Mouse (Mus musculus): ENCODE data around the gene Echdc3. TPM values are rescaled to one million over a fixed set of nuclear protein-coding genes. Genes with fewer than 3 reads are reported as not detected.
A peak's percentile ranks its signal among the peaks of the same experiment; 100 is the strongest.

Echdc3 gene
- polyA plus RNA-seq, 1 experiment from 2014 or later = 2.5 TPM

DNA sequence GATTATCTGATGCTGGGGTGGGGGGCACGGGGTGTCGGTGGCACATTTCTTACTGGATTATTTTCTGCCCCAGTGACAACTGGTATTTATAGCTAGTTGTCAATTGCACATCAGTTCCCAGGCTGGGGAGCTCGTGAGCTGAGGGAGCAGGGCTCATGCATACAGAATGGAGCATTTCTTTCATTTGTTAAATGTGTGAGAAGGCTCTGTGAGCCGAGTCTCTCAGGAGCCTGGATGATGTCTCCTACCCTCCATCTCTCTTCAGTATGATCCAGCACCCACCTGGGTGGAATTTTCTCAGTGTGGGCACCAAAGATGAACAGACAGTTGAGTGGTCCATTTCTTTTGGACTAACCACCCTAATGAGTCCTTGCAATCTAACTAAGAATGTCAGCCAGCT, 25.9 kb downstream of the Echdc3 start:
- DNase-seq (ENCODE audit: low spot score) = no peak
- Histone ChIP-seq H3K27me3 (ENCODE audit: low read depth, poor library complexity, severe bottlenecking) (0 out of 2 replicates have a peak, but pooled peaks cover 4% of the 10 kb centered on the region), H3K4me1 (0 out of 2 replicates have a peak, but pooled peaks cover 3% of the 10 kb centered on the region), H3K36me3 (no peaks in the 10 kb centered on the region), H3K27ac (replicated peaks) (no peak overlapping the region), H3K9me3 (replicated peaks) (peaks cover 7% of the 10 kb centered on the region; the same call in 1 of the 2 replicates), H3K4me3 (no peak overlapping the region)
- WGBS = 64% methylated on average over 4 of the region's 4 CpGs

DNA sequence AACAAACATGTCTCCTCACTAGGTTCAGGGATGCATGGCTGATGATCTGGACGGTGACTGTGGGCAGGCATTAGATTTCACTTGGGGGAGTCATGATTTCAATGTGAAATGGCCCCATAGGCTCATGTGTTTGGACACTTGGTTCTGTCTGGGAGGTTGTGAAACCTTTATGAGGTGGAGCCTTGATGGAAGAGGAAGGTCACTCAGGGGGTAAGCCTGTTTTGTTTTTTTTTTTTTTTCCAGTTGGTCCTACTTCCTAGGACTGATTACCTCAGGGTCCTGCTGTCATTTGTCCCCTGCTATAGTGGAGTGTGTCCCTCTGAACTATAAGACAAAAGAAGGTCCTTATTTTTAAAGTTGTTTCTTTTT, 33.1 kb downstream of the Echdc3 start:
- 90% methylated on average over 1 of the region's 1 CpGs for WGBS
- Histone ChIP-seq H3K9me3 (replicated peaks) (peaks cover 4% of the 10 kb centered on the region; the same call in 1 of the 2 replicates), H3K27ac (replicated peaks) (no peak overlapping the region), H3K27me3 (ENCODE audit: low read depth, poor library complexity, severe bottlenecking) (no peaks in the 10 kb centered on the region), H3K36me3 (no peaks in the 10 kb centered on the region), H3K4me3 (no peak overlapping the region), H3K4me1 (no peaks in the 10 kb centered on the region)
- no peak for DNase-seq (ENCODE audit: low spot score)

DNA sequence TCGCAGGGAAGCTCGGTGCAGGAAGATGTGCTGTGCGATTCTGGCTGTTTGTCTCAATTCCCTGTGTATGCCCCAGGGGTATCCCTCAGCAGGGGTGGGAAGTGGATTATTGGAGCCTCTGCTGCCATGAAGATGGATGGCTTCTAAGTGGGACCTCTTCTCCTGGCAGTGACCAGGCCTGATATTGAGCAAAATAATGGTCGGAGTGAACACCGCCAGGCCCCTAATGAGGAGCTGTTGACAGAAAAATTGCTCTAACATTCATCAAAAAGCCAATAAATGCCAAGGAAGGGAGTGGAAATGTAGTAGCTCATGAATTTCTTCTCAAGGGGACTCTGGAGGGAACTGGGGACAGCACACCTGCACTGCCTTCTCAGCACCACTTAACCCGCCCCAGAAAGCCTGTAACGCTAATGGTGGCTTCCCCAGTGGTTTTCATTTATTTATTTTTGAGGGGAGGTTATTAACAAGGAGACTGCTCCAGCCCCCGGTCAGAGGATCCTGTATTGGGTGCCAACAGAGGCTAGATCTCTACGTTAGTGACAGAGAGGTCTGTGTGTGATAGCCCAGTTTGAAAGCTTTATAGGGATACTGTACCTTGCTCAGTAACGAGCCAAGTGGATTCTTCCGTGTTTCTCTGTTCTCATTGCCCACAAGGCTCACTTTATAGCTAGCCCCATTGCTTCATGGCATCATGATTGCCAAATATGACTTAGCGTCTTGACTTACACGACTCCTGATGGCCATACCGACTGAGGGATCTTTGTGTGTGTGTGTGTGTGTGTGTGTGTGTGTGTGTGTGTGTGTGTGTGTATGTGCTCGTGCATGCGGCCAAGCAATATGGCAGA, 33.7 kb downstream of the Echdc3 start:
- H3K27ac ChIP-seq (replicated peaks) = no peak overlapping the region
- no peaks in the 10 kb centered on the region for H3K9me3 ChIP-seq (replicated peaks)
- WGBS = 95% methylated on average over 16 of the region's 16 CpGs
- no peaks in the 10 kb centered on the region for H3K27me3 ChIP-seq (ENCODE audit: low read depth, poor library complexity, severe bottlenecking)
- no peak for DNase-seq (ENCODE audit: low spot score)
- H3K36me3 ChIP-seq = no peaks in the 10 kb centered on the region
- no peak overlapping the region for H3K4me3 ChIP-seq
- no peaks in the 10 kb centered on the region for H3K4me1 ChIP-seq

DNA sequence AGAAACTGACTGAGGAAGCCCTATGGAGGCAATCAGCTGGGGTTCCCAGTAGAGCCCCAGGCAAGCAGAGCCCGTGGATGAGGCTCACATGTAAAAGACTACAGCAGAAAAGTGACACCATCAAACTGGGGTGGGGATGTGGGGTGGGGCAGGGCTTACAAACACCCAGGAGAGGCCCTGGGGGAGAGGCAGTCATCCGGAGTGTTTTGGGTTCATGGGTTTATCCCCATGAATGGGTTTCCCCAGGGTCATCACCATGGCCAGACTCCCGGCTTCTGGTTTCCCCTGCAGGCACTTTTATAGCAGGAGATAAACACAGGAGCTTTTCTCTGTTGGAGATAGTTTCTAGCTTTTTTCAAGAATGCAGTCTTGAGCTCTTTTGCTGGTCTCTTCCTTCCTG, 39.8 kb downstream of the Echdc3 start:
- no peaks in the 10 kb centered on the region for H3K36me3 ChIP-seq
- H3K4me3 ChIP-seq = no peak overlapping the region
- no peak overlapping the region for H3K27ac ChIP-seq (replicated peaks)
- WGBS = 53% methylated on average over 3 of the region's 3 CpGs
- no peak for DNase-seq (ENCODE audit: low spot score)
- no peaks in the 10 kb centered on the region for H3K9me3 ChIP-seq (replicated peaks)
- H3K27me3 ChIP-seq (ENCODE audit: low read depth, poor library complexity, severe bottlenecking) = no peaks in the 10 kb centered on the region
- H3K4me1 ChIP-seq = no peaks in the 10 kb centered on the region

DNA sequence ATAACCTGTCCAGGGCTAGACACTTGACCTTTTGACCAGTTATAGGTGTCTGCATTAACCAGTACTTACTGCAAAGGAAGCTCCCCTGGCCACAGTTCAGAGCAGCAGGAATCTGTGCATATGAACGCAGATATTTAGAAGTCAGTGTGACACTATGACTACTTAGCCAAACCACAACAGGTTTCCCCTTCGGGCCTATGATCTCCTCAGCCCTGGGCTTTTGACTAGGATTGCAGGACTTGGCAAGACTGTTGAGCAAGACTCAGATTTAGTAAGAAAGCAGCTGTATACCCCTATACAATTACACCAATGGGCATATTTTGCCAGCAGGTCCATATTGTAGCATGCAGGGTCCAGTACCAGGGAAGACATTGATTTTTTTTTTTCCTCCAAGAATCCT, 44.3 kb downstream of the Echdc3 start:
- no peak for DNase-seq (ENCODE audit: low spot score)
- H3K27me3 ChIP-seq (ENCODE audit: low read depth, poor library complexity, severe bottlenecking) = no peaks in the 10 kb centered on the region

DNA sequence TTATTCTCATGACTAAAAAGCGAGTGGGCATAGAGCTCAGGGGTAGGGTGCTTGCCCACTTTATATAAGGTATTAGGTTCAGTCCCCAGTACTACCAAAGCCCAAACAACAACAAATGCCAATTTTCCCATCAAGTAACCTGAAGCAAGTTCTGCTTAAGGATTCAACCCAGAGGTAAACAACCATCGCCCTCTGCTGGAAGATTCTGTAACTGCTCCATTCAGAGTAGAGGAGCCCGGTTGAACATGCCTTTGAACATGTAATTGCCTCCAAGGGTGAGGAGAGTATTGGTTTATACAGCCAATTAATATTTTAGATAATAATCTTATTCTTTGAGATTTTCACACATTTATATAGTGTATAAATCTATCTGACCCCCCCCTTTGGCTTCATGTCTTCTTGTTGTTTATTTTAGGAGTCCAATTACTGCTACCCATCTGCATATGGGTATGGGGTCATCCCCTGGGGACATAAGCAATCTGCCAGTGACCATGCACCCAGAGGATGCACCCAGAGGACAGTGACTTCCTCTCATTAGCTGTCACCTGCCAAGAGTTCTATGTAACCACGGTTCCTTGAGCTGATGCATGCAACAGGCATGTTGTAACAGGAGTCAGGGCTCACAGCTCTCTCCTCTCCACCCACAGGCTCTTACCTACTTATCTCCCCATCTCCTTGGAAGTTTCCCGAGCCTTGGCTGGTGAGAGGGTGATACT, 44.8 kb downstream of the Echdc3 start:
- 32% methylated on average over 5 of the region's 5 CpGs for WGBS
- H3K27ac ChIP-seq (replicated peaks) = no peak overlapping the region

More for the DNA sequence above, 44.3 kb downstream of the Echdc3 start:
- Histone ChIP-seq H3K4me3 (no peak overlapping the region), H3K27ac (replicated peaks) (no peak overlapping the region), H3K36me3 (no peaks in the 10 kb centered on the region), H3K4me1 (no peaks in the 10 kb centered on the region), H3K9me3 (replicated peaks) (no peaks in the 10 kb centered on the region)
- 92% methylated on average over 2 of the region's 2 CpGs for WGBS

DNA sequence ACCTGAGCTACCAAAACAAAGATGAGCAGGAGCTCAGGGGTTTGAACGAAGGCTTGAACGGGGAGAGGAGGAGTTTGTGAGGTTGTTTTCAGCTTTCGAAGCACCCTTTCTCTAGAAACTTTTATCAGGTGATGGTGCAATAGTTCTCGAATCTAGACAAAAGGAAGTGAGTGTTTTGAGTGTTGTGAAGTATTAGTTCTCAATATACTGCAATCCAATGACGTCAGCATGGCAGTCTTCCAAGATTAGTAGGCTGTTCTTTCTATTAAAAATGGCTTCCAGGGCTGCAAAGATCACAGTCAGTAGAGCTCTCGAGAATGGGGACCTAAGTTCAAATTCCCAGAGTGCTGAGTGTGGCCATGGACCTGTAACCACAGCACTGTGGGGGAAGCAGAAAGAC, 47.1 kb downstream of the Echdc3 start:
- Histone ChIP-seq H3K27me3 (ENCODE audit: low read depth, poor library complexity, severe bottlenecking) (no peaks in the 10 kb centered on the region), H3K4me1 (peaks cover 4% of the 10 kb centered on the region; the same call in 1 of the 2 replicates), H3K36me3 (no peaks in the 10 kb centered on the region), H3K4me3 (no peak overlapping the region), H3K9me3 (replicated peaks) (no peaks in the 10 kb centered on the region), H3K27ac (replicated peaks) (no peak overlapping the region)
- no peak for DNase-seq (ENCODE audit: low spot score)
- 86% methylated on average over 6 of the region's 6 CpGs for WGBS

More for the DNA sequence above, 44.8 kb downstream of the Echdc3 start:
- Histone ChIP-seq H3K27me3 (ENCODE audit: low read depth, poor library complexity, severe bottlenecking) (no peaks in the 10 kb centered on the region), H3K4me3 (no peak overlapping the region), H3K9me3 (replicated peaks) (no peaks in the 10 kb centered on the region), H3K36me3 (no peaks in the 10 kb centered on the region), H3K4me1 (no peaks in the 10 kb centered on the region)
- DNase-seq (ENCODE audit: low spot score) = peak; percentile 62

DNA sequence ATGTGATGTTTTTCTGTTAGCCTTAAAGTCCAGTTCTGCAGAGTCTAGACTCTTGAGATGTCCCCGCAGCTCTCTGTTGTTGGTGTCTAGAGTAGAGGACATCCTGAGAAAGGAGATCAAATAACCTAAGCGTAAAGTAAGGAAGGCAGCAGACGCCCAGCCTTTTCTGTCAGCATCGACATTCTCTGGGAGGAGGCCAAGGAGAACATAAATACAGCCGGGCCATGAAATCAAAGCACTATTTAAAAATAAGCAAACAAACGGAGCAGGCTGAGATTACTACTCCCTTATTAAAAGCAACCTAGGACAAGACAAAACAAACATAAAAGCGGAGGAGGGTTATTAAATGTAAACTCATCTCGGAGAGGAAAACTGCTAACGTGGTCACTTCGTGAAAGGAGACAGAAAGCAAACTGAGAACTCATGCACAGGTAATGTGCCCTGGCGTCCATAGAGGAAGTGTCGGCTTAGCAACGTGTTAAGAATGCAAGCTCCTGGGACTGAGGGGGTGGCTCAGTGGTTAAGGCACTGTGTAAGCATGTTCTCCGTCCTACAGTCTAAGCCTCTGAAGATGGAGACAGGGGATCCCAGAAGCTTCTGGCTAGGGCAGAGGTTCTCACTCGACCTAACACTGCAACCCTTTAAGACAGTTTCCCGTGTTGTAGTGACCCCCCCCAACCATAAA, 48.1 kb downstream of the Echdc3 start:
- Histone ChIP-seq H3K4me1 (peaks cover 7% of the 10 kb centered on the region; the same call in 1 of the 2 replicates), H3K27ac (replicated peaks) (no peak overlapping the region), H3K9me3 (replicated peaks) (no peaks in the 10 kb centered on the region), H3K4me3 (no peak overlapping the region), H3K36me3 (no peaks in the 10 kb centered on the region), H3K27me3 (ENCODE audit: low read depth, poor library complexity, severe bottlenecking) (no peaks in the 10 kb centered on the region)
- DNase-seq (ENCODE audit: low spot score) = no peak
- 73% methylated on average over 16 of the region's 16 CpGs for WGBS

DNA sequence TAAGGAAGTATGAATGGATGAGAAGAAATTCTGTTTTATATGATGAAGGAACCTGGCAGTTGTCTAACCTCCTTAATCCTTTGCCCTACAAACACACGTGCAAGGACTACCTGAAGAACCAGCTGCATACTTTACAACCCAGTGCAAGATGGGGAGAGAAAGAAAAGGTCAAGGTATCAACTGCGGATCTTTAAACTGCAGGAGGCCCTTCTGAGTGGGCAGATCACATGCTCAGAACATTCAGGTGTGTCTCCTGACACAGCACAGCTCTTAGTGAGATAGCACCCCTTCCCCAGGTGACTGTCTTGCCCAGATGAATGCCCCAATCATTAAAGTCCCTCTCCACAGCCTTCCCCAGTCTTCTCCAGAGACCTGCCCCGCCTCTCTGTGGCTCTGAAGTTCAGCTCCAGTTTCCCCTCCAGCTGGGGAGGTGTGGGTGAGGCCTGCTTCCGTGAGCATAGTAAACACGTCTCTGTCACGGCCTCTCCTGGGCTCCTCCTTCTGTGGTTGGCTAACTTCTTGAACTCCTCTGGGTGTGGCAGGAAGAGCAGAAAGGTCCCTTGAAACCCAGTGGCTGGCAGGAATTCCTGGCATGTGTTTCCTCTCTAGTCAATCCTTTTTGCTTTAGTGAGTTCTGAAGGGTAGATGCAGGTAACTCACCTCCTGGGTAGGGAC, 50.3 kb downstream of the Echdc3 start:
- Histone ChIP-seq H3K4me3 (no peak overlapping the region), H3K27ac (replicated peaks) (no peak overlapping the region), H3K4me1 (peaks cover 7% of the 10 kb centered on the region; the same call in 1 of the 2 replicates), H3K9me3 (replicated peaks) (no peaks in the 10 kb centered on the region), H3K36me3 (no peaks in the 10 kb centered on the region), H3K27me3 (ENCODE audit: low read depth, poor library complexity, severe bottlenecking) (no peaks in the 10 kb centered on the region)
- WGBS = 63% methylated on average over 6 of the region's 6 CpGs
- no peak for DNase-seq (ENCODE audit: low spot score)

DNA sequence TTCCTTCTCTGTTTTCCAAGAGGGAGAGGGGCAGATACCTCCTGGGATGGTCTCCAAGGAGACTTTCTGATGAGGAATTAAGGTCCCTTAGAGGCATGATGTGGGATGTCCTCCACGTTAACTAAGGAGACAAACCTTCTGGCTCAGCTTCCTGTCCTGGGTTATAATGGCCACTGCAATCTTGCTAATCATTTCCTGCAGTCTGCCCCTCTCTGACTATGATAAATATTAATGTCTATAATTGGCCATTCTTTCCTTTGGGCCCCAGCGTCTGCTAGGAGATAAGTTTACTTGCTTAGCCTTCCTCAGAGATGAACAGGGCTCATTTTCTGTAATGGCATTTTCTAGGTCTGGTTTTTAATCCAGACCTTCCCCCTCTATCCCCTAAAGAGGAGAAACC, 53.1 kb downstream of the Echdc3 start:
- no peak for DNase-seq (ENCODE audit: low spot score)
- Histone ChIP-seq H3K36me3 (no peaks in the 10 kb centered on the region), H3K4me1 (peaks cover 7% of the 10 kb centered on the region; the same call in 1 of the 2 replicates), H3K27ac (replicated peaks) (no peak overlapping the region), H3K4me3 (no peak overlapping the region), H3K27me3 (ENCODE audit: low read depth, poor library complexity, severe bottlenecking) (no peaks in the 10 kb centered on the region), H3K9me3 (replicated peaks) (no peaks in the 10 kb centered on the region)
- WGBS = 79% methylated on average over 2 of the region's 2 CpGs

DNA sequence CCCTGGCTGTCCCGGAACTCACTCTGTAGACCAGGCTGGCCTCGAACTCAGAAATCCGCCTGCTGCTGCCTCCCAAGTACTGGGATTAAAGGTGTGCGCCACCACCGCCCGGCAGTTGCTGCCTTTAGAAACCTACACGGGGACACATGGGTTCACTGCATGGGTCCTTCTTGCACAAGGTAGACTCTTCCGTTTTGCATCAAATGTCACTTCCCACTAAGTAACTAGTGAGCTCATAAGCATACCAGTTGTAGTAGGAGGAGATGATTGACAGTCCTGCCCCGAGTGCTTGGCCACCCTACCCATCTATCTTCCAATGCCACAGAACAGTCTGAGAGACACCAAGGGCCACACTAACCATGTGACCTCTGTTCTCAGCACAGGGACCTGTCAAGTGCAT, 53.6 kb downstream of the Echdc3 start:
- Histone ChIP-seq H3K9me3 (replicated peaks) (no peaks in the 10 kb centered on the region), H3K27me3 (ENCODE audit: low read depth, poor library complexity, severe bottlenecking) (no peaks in the 10 kb centered on the region), H3K36me3 (no peaks in the 10 kb centered on the region), H3K27ac (replicated peaks) (no peak overlapping the region), H3K4me3 (no peak overlapping the region), H3K4me1 (peaks cover 7% of the 10 kb centered on the region; the same call in 1 of the 2 replicates)
- no peak for DNase-seq (ENCODE audit: low spot score)
- WGBS = 92% methylated on average over 9 of the region's 9 CpGs

DNA sequence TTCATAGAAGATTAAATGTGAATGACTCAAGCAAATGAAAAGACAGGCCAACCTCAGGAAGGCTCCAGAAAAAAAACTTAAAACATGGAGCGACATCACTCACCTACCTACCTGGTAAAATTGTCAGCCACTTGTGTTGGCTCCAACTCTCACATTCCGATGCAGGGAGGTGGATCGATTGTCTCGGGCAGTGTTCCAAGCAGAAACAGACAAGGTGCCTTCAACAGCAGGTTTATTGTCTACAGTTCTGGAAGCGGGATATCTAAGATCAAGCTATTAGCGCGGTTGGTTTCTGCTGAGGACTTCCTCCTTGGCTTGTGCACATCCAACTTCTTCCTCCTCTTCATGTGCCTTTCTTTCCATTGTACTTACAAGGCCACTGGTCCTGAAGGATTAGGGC, 55.2 kb downstream of the Echdc3 start:
- Histone ChIP-seq H3K36me3 (no peaks in the 10 kb centered on the region), H3K4me1 (peaks cover 7% of the 10 kb centered on the region; the same call in 1 of the 2 replicates), H3K27ac (replicated peaks) (no peak overlapping the region), H3K4me3 (no peak overlapping the region), H3K27me3 (ENCODE audit: low read depth, poor library complexity, severe bottlenecking) (no peaks in the 10 kb centered on the region), H3K9me3 (replicated peaks) (no peaks in the 10 kb centered on the region)
- DNase-seq (ENCODE audit: low spot score) = no peak
- WGBS = 93% methylated on average over 7 of the region's 7 CpGs

Data from midbrain, embryonic 10.5 days (tissue).